Mouse (Mus musculus) kidney, embryonic 14.5 days (tissue): ENCODE measurements around the gene Olfr288. TPM values are rescaled to one million over a fixed set of nuclear protein-coding genes. Genes with fewer than 3 reads are reported as not detected.

ENCODE experiments used
- ATAC-seq: fragments of 200-750 bp; cut with Nextera tagmentation; 2 replicates; pipeline ENCODE4 v1.8.0; 2017; ENCODE audit warnings: moderate number of reproducible peaks, mild to moderate bottlenecking, moderate TSS enrichment, moderate library complexity; ENCODE audit not compliant: low FRiP score, low TSS enrichment
- H3K27ac ChIP-seq: fragments of 300-500 bp; sonication (generic); 2 replicates; pipeline ENCODE4 v1.5.1; 2014; ENCODE audit warnings: low read depth, mild to moderate bottlenecking, low read length, moderate library complexity, mixed read lengths
- H3K27me3 ChIP-seq: fragments of 300-500 bp; sonication (generic); 2 replicates; pipeline ENCODE4 v1.6.1; 2014; ENCODE audit warnings: mild to moderate bottlenecking, low read length; ENCODE audit not compliant: control insufficient read depth, insufficient read depth
- H3K36me3 ChIP-seq: fragments of 300-500 bp; sonication (generic); 2 replicates; pipeline ENCODE4 v1.6.1; 2014; ENCODE audit warnings: low read length, mixed read lengths; ENCODE audit not compliant: control insufficient read depth, insufficient read depth
- H3K4me1 ChIP-seq: fragments of 300-500 bp; sonication (generic); 2 replicates; pipeline ENCODE4 v1.6.1; 2014; ENCODE audit warnings: low read length, mixed read lengths; ENCODE audit not compliant: control insufficient read depth, insufficient read depth
- H3K4me2 ChIP-seq: fragments of 300-500 bp; sonication (generic); replicated peaks from 2 replicates; pipeline ENCODE4 v1.6.1; 2014; ENCODE audit warnings: low read depth, mild to moderate bottlenecking, low read length
- H3K4me3 ChIP-seq: fragments of 300-500 bp; sonication (generic); 2 replicates; pipeline ENCODE4 v1.5.1; 2014; ENCODE audit warnings: mild to moderate bottlenecking, low read length
- H3K9ac ChIP-seq: fragments of 300-500 bp; sonication (generic); 2 replicates; pipeline ENCODE4 v1.6.1; 2014; ENCODE audit warnings: low read depth, mild to moderate bottlenecking, low read length, moderate library complexity
- H3K9me3 ChIP-seq: fragments of 300-500 bp; sonication (generic); 2 replicates; pipeline ENCODE4 v1.6.1; 2016; ENCODE audit warnings: low read length; ENCODE audit not compliant: control insufficient read depth
- WGBS: fragments of 180-500 bp; shearing (Covaris S2); extraction: QIAGEN DNeasy Blood & Tissue Kit; methylation state at CpG from one replicate; pipeline ENCODE4 v1.1.7; 2014; 5-methylcytosine and 5-hydroxymethylcytosine counted together
- polyA plus RNA-seq: library from polyadenylated mRNA; unstranded; fragments of >200 nt; fragmentation: Nextera tagmentation; extraction: Ambion mirVana; gene quantifications from 2 replicates; pipeline ENCODE4 v1.2.1, GENCODE M21; 2014

Olfr288 gene
- not detected in 2 replicates for polyA plus RNA-seq

DNA sequence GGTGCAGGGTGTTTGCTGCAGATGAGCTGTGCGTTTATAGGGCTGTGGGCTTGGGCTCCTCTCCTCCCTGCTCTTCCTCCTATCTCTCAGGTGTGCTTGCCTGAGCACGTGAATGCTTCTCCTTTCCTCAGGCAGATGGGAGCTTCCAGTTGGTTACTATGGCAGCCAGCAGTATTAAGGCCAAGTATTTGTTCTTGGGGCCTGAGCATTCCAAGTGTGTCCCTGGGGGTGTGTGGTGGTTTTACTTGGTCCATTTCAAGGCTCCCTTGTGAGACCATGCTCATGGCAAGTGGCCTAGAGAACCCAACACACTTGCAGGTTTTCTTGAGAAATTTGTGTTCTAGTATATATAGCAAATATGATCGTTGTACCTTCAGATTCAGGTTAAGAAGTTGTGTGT, at the start of gene Olfr288:
Olfr288 (minus strand) TSS at position 101 of the 400 bp plus-strand sequence.
- Histone ChIP-seq H3K27me3 (no peaks in the 10 kb centered on the region), H3K36me3 (no peaks in the 10 kb centered on the region), H3K4me2 (no peak within 1 kb of the TSS), H3K4me3 (no peak within 1 kb of the TSS), H3K4me1 (no peaks in the 10 kb centered on the region), H3K9ac (no peak within 1 kb of the TSS), H3K9me3 (no peaks in the 10 kb centered on the region), H3K27ac (no peak within 1 kb of the TSS)
- ATAC-seq: no peak
- WGBS: 62% methylated on average over 3 of the region's 3 CpGs

DNA sequence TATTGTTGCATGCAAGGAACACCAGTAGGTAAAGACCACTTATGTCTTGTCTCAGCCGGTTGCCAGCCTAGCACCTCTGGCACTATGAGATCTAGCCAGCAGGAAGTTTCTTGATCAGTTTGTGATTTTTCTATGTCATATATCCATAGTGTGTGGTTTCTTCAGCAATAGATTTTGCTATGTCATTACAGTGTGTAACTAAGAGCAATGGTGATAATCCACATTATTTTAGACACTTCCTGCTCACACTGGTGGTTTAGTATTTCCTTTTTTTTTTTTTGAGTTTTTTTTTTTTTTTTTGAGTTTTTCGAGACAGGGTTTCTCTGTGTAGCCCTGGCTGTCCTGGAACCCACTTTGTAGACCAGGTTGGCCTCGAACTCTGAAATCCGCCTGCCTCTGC, 40.1 kb upstream of the Olfr288 start:
- Histone ChIP-seq H3K4me2 (no peak overlapping the region), H3K36me3 (no peaks in the 10 kb centered on the region), H3K27me3 (no peaks in the 10 kb centered on the region), H3K4me3 (no peak overlapping the region), H3K27ac (no peak overlapping the region), H3K9ac (no peak overlapping the region), H3K9me3 (no peaks in the 10 kb centered on the region), H3K4me1 (no peaks in the 10 kb centered on the region)
- WGBS: 93% methylated on average over 4 of the region's 4 CpGs
- no peak for ATAC-seq

DNA sequence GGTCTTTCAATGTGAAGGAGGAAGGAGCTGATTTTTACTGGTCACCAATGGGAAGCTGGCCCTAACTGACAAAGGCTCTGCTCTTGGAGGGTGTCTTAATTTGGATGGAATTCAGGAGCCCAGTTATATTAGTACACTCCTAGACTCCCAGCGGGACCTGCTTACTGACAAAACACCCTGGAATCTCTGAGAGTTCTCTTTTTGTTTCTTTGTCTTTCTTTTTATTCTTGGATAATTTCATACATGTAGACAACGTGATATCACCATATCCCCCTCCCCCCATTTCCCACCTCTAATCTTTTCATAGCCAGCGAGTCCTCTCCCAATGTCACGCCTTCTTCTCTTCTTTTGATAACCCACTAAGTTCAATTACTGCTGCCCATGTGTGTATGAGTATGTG, 39.0 kb upstream of the Olfr288 start, which contains the start of gene Olfr286:
Olfr286 (minus strand) TSS at position 101 of the 400 bp plus-strand sequence.
- no peaks in the 10 kb centered on the region for H3K4me1 ChIP-seq
- H3K9me3 ChIP-seq: no peaks in the 10 kb centered on the region
- WGBS: 87% methylated on average over 4 of the region's 4 CpGs
- H3K9ac ChIP-seq: no peak within 1 kb of the TSS
- no peaks in the 10 kb centered on the region for H3K36me3 ChIP-seq
- H3K27me3 ChIP-seq: no peaks in the 10 kb centered on the region
- no peak for ATAC-seq
- H3K4me3 ChIP-seq: no peak within 1 kb of the TSS
- H3K4me2 ChIP-seq: no peak within 1 kb of the TSS
- H3K27ac ChIP-seq: no peak within 1 kb of the TSS

DNA sequence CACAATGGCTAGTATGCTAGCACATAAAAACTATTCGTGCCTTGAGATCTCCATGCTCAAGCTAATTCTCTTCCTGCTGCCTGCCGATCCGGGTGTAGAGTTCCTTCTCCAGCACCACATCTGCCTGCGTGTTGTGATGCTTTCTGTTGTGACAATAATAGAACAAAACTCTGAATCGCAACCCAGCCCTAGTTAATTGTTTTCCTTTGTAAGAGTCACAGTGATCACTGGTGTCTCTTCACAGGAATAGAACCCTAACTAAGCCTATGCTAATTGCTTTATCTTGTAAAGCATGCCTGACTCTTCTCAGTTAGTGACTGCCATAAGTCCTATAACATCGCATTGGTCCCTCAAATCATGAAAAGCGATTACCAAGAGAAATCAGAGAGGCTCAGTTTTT, 30.8 kb upstream of the Olfr288 start:
- H3K36me3 ChIP-seq: no peaks in the 10 kb centered on the region
- no peak overlapping the region for H3K4me3 ChIP-seq
- H3K4me1 ChIP-seq: no peaks in the 10 kb centered on the region
- H3K27me3 ChIP-seq: no peaks in the 10 kb centered on the region
- no peaks in the 10 kb centered on the region for H3K9me3 ChIP-seq
- H3K4me2 ChIP-seq: no peak overlapping the region
- H3K9ac ChIP-seq: no peak overlapping the region
- ATAC-seq: no peak
- 76% methylated on average over 7 of the region's 7 CpGs for WGBS
- no peak overlapping the region for H3K27ac ChIP-seq

DNA sequence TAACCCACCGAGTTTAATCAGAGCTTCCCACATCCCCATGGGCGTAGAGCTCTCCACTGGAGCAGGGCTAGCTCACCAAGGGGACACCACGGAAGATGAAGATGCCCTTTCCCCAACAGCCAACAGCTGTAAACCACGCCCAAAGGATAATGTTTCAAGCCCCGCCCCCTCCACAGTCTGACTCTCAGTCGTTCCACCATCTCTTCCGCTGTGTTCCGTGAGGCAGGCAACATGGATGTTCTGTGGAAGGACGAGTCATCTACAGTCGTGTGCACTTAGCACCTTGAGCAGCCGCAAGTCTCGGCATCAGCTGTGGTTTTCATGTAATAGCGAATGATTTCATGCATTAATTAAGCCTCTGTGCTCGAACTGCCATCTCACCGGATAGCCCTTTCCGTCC, 30.3 kb upstream of the Olfr288 start:
- H3K4me2 ChIP-seq: no peak overlapping the region
- no peaks in the 10 kb centered on the region for H3K9me3 ChIP-seq
- H3K9ac ChIP-seq: no peak overlapping the region
- ATAC-seq: no peak
- no peaks in the 10 kb centered on the region for H3K27me3 ChIP-seq
- no peaks in the 10 kb centered on the region for H3K4me1 ChIP-seq
- 51% methylated on average over 16 of the region's 16 CpGs for WGBS
- H3K4me3 ChIP-seq: no peak overlapping the region
- H3K27ac ChIP-seq: no peak overlapping the region
- no peaks in the 10 kb centered on the region for H3K36me3 ChIP-seq

DNA sequence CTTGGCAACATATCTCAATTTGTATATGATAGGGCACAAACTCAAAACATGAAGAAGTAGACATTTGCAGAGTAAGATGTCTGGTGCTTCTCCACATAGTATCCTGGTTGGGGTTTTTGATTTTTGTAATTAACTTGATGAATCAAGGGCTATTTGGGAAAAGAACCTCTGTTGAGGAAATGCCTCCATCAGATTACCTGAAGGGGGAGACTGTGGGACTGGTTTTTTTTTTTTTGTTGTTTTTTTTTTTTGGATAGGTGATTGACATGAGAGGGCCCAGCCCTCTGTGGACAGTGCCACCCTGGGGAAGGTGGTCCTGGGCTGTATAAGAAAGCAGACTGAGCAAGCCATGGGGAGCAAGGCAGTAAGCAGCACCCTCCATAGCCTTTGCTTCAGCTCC, 27.0 kb upstream of the Olfr288 start:
- no peak for ATAC-seq
- no peak overlapping the region for H3K4me2 ChIP-seq
- H3K36me3 ChIP-seq: no peaks in the 10 kb centered on the region
- no peaks in the 10 kb centered on the region for H3K4me1 ChIP-seq
- H3K27me3 ChIP-seq: no peaks in the 10 kb centered on the region
- no peak overlapping the region for H3K4me3 ChIP-seq
- H3K9ac ChIP-seq: no peak overlapping the region
- no peak overlapping the region for H3K27ac ChIP-seq
- H3K9me3 ChIP-seq: no peaks in the 10 kb centered on the region

DNA sequence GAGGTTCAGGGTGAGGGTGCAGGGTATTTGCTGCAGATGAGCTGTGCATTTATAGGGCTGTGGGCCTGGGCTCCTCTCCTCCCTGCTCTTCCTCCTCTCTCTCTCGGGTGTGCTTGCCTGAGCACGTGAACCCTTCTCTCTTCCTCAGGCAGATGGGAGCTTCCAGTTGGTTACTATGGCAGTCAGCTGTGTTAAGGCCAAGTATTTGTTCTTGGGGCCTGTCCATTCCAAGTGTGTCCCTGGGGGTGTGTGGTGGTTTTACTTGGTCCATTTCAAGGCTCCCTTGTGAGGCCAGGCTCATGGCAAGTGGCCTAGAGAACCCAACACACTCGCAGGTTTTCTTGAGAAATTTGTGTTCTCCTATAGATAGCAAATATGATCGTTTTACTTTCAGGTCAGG, 25.5 kb upstream of the Olfr288 start, which contains the start of the genes Gm44579 and Olfr287:
Gm44579 (minus strand) TSS at position 101 of the 400 bp plus-strand sequence.
Olfr287 (minus strand) TSS at position 180 of the 400 bp plus-strand sequence.
- ATAC-seq: no peak

DNA sequence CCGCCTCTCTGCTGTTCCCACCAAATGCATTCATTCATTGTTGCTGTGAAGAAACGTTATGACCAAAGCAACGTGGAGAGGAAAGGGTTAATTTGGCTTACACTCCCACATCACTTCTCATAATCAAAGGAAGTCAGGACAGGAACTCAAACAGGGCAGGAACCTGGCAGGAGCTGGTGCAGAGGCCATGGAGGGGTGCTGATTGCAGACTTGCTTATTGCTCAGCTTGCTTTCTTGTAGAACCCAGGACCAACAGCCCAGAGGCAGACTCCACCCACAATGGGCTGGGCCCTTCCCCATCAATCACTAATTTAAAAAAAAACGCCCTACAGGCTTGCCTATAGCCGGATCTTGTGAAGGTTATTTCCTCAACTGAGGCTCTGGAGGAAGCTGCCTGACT, 18.8 kb upstream of the Olfr288 start:
- no peak overlapping the region for H3K9ac ChIP-seq
- no peak for ATAC-seq
- H3K27ac ChIP-seq: no peak overlapping the region
- H3K36me3 ChIP-seq: no peaks in the 10 kb centered on the region
- no peak overlapping the region for H3K4me2 ChIP-seq
- 69% methylated on average over 5 of the region's 5 CpGs for WGBS
- no peak overlapping the region for H3K4me3 ChIP-seq
- H3K27me3 ChIP-seq: no peaks in the 10 kb centered on the region
- H3K9me3 ChIP-seq: no peaks in the 10 kb centered on the region
- H3K4me1 ChIP-seq: no peaks in the 10 kb centered on the region

More for the DNA sequence above, 25.5 kb upstream of the Olfr288 start, which contains the start of the genes Gm44579 and Olfr287:
- Histone ChIP-seq H3K27me3 (no peaks in the 10 kb centered on the region), H3K27ac (no peak within 1 kb of the TSS), H3K4me1 (no peaks in the 10 kb centered on the region), H3K4me2 (no peak within 1 kb of the TSS), H3K36me3 (no peaks in the 10 kb centered on the region), H3K9ac (no peak within 1 kb of the TSS), H3K4me3 (no peak within 1 kb of the TSS), H3K9me3 (no peaks in the 10 kb centered on the region)
- 70% methylated on average over 4 of the region's 4 CpGs for WGBS

DNA sequence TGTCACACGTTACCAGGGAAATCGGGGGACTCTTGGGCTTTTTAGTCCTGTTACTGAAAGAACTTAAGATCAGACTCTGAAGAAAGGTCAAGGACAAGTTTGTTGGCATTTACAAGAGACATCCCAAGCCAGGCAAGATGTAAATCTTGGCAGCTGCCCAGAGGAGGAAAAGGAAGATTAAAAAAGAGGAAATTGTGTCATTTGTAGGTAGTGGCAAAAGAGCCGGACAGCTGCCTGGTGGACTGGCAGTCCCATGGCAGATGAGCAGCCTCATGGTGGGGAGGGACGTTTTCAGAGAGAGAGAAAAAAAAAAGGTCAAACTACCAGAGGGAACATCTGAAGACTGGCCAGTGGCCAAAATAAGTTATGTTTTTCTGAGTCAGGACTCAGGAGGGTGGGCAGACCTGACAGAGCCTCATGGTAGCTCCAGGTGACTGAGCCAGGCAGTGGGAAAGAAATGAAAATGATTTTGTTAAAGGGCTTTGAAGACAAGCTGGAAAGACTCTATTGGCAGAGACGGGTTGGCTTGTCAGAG, 18.1 kb upstream of the Olfr288 start:
- ATAC-seq: no peak
- Histone ChIP-seq H3K4me2 (no peak overlapping the region), H3K27me3 (no peaks in the 10 kb centered on the region), H3K9ac (no peak overlapping the region), H3K9me3 (no peaks in the 10 kb centered on the region), H3K4me1 (no peaks in the 10 kb centered on the region), H3K27ac (no peak overlapping the region), H3K36me3 (no peaks in the 10 kb centered on the region), H3K4me3 (no peak overlapping the region)
- WGBS: 69% methylated on average over 5 of the region's 5 CpGs
